Mouse (Mus musculus) megakaryocyte, embryonic 14.5 days (primary cell): ENCODE results near the gene Serinc5. TPM values are rescaled to one million over a fixed set of nuclear protein-coding genes. Genes with fewer than 3 reads are reported as not detected.
A peak's percentile ranks its signal among the peaks of the same experiment; 100 is the strongest.

ENCODE experiments used
- H3K27me3 ChIP-seq: replicated peaks from 2 replicates; pipeline ENCODE3; 2012; ENCODE audit warnings: inconsistent platforms
- H3K36me3 ChIP-seq: replicated peaks from 2 replicates; pipeline ENCODE3; 2012; ENCODE audit warnings: low read length, inconsistent platforms, mixed read lengths
- H3K4me1 ChIP-seq: 2 replicates; pipeline ENCODE4 v1.6.1; 2012; ENCODE audit warnings: inconsistent platforms
- H3K4me3 ChIP-seq: replicated peaks from 2 replicates; pipeline ENCODE3; 2012; ENCODE audit warnings: moderate library complexity, mild to moderate bottlenecking, inconsistent platforms
- H3K9me3 ChIP-seq: 2 replicates; pipeline ENCODE4 v1.6.1; 2012; ENCODE audit warnings: inconsistent platforms
- FLI1 ChIP-seq: IDR thresholded peaks from 2 replicates; pipeline ENCODE4 v1.6.1; 2012; ENCODE audit warnings: low read length, inconsistent platforms, mixed read lengths
- GATA1 ChIP-seq: IDR thresholded peaks from 3 replicates; pipeline ENCODE4 v1.6.1; 2012; ENCODE audit warnings: mixed read lengths, low read length, inconsistent platforms, borderline replicate concordance
- polyA plus RNA-seq: library from polyadenylated mRNA; stranded (reverse); fragments of >175 nt; gene quantifications from 2 replicates; pipeline ENCODE4 v1.2.3, GENCODE M21; 2012; ENCODE audit warnings: low replicate concordance; ENCODE audit not compliant: insufficient read depth

The Serinc5 gene
- polyA plus RNA-seq, 1 experiment: 1.1 TPM

- H3K27me3 ChIP-seq: peaks cover 22% of the 10 kb centered on the region
- 0 out of 2 replicates have a peak, but pooled peaks cover 5% of the 10 kb centered on the region for H3K9me3 ChIP-seq
- H3K4me1 ChIP-seq: peaks cover 10% of the 10 kb centered on the region
- TF ChIP-seq GATA1 (no peak), FLI1 (no peak)
- no peaks in the 10 kb centered on the region for H3K36me3 ChIP-seq
- H3K4me3 ChIP-seq: no peak overlapping the region
Observed at GRCm38 (mm10) chr13:92751726-92752565, 141.1 kb downstream of the Serinc5 start.

GRCm38 (mm10) chr13:92753676-92754075 lies 142.8 kb downstream of the Serinc5 start:
- Histone ChIP-seq H3K4me1 (peaks cover 15% of the 10 kb centered on the region), H3K27me3 (peaks cover 27% of the 10 kb centered on the region), H3K36me3 (no peaks in the 10 kb centered on the region), H3K9me3 (no peaks in the 10 kb centered on the region), H3K4me3 (no peak overlapping the region)
- no peak for TF ChIP-seq FLI1
- no peak for TF ChIP-seq GATA1

GRCm38 (mm10) chr13:92755036-92755435 lies 144.1 kb downstream of the Serinc5 start:
- TF ChIP-seq GATA1: no peak
- TF ChIP-seq FLI1: no peak
- Histone ChIP-seq H3K4me1 (peaks cover 15% of the 10 kb centered on the region), H3K27me3 (peaks cover 33% of the 10 kb centered on the region), H3K4me3 (no peak overlapping the region), H3K36me3 (no peaks in the 10 kb centered on the region), H3K9me3 (0 out of 2 replicates have a peak, but pooled peaks cover 2% of the 10 kb centered on the region)

GRCm38 (mm10) chr13:92757972-92758585 lies 147.2 kb downstream of the Serinc5 start:
- H3K9me3 ChIP-seq: 0 out of 2 replicates have a peak, but pooled peaks cover 2% of the 10 kb centered on the region
- H3K4me1 ChIP-seq: peaks cover 9% of the 10 kb centered on the region; the same call in 1 of the 2 replicates
- H3K36me3 ChIP-seq: no peaks in the 10 kb centered on the region
- H3K4me3 ChIP-seq: no peak overlapping the region
- TF ChIP-seq FLI1 (no peak), GATA1 (no peak)
- H3K27me3 ChIP-seq: peaks cover 46% of the 10 kb centered on the region

GRCm38 (mm10) chr13:92759096-92759495 lies 148.2 kb downstream of the Serinc5 start:
- TF ChIP-seq FLI1 (no peak), GATA1 (no peak)
- H3K4me1 ChIP-seq: peaks cover 9% of the 10 kb centered on the region; the same call in 1 of the 2 replicates

GRCm38 (mm10) chr13:92760519-92760918 lies 149.6 kb downstream of the Serinc5 start:
- H3K4me3 ChIP-seq: no peak overlapping the region
- TF ChIP-seq FLI1: no peak
- TF ChIP-seq GATA1: no peak
- H3K27me3 ChIP-seq: peaks cover 35% of the 10 kb centered on the region
- no peaks in the 10 kb centered on the region for H3K36me3 ChIP-seq
- 0 out of 2 replicates have a peak, but pooled peaks cover 2% of the 10 kb centered on the region for H3K9me3 ChIP-seq
- H3K4me1 ChIP-seq: peaks cover 9% of the 10 kb centered on the region; the same call in 1 of the 2 replicates

More at GRCm38 (mm10) chr13:92759096-92759495, 148.2 kb downstream of the Serinc5 start:
- Histone ChIP-seq H3K27me3 (peaks cover 41% of the 10 kb centered on the region), H3K36me3 (no peaks in the 10 kb centered on the region), H3K9me3 (0 out of 2 replicates have a peak, but pooled peaks cover 2% of the 10 kb centered on the region), H3K4me3 (peak overlapping the region; percentile 33)

Other genes starting within 250 kb of the Serinc5 start
- not detected in 2 replicates for gene Ankrd34b, start 185.2 kb upstream of the Serinc5 start, polyA plus RNA-seq
- gene Fam151b, start 127.1 kb upstream of the Serinc5 start, polyA plus RNA-seq: not detected in 2 replicates
- 0.04 TPM in 1 of 2 replicates, not detected in the other for gene Zfyve16, start 80.2 kb upstream of the Serinc5 start, polyA plus RNA-seq
- gene Spz1, start 34.9 kb upstream of the Serinc5 start, polyA plus RNA-seq: not detected in 2 replicates
- gene Thbs4, start 183.7 kb downstream of the Serinc5 start, polyA plus RNA-seq: not detected in 2 replicates
- 0.29 TPM in 1 of 2 replicates, not detected in the other for gene Mtx3, start 233.7 kb downstream of the Serinc5 start, polyA plus RNA-seq